Comparison of ENCODE assay signal across 8 mouse cellular contexts in genomic region chrX:71491931-71492633, GRCm38 (mm10). TPM values are rescaled to one million over a fixed set of nuclear protein-coding genes. Genes with fewer than 3 reads are reported as not detected.
A peak's percentile ranks its signal among the peaks of the same experiment; 100 is the strongest.
DNase-seq lines count a peak whose midpoint lies in the region; ATAC-seq and TF ChIP-seq lines count a peak whose summit lies in the region.

No protein-coding gene starts in this region.

- 31% methylated on average over 17 of the region's 17 CpGs for whole genome bisulfite sequencing in forebrain, embryonic 13.5 days
- 16% methylated on average over 17 of the region's 17 CpGs for WGBS in limb, embryonic 15.5 days
- 26% methylated on average over 16 of the region's 17 CpGs for WGBS in stomach, postnatal 0 days

- DNase-seq in kidney, adult 9 months, result peak; percentile 6
- no peak for DNase-seq in kidney, postnatal 36 days
- no peak for DNase-seq in stomach, postnatal 0 days (ENCODE audit: low spot score)
- no peak for DNase-seq in adrenal gland, adult 8-10 months

- ATAC-seq in activated CD4-positive, CD25-positive, alpha-beta regulatory T cell, adult 4 months, result peak; percentile 11
- no peak; the same call in 1 of the 2 replicates for ATAC-seq in forebrain, embryonic 13.5 days
- peak; percentile 74 for ATAC-seq in limb, embryonic 15.5 days (ENCODE audit: insufficient number of reproducible peaks, low FRiP score, low TSS enrichment, low read depth)
- no peak; the same call in none of the 2 replicates for ATAC-seq in stomach, postnatal 0 days (ENCODE audit: low FRiP score, low TSS enrichment)
- no peak for ATAC-seq in granulocyte monocyte progenitor cell, adult 5-6 weeks (replicated peaks; ENCODE audit: poor library complexity, severe bottlenecking)

- no peaks in the 10 kb centered on the region for H3K9me3 ChIP-seq in forebrain, embryonic 13.5 days (replicated peaks)
- no peaks in the 10 kb centered on the region for H3K9me3 ChIP-seq in limb, embryonic 15.5 days
- H3K9me3 ChIP-seq in stomach, postnatal 0 days (ENCODE audit: control insufficient read depth, low read length), result no peaks in the 10 kb centered on the region

- peak overlapping the region; percentile 85 for H3K27ac ChIP-seq in forebrain, embryonic 13.5 days
- H3K27ac ChIP-seq in limb, embryonic 15.5 days, result peak overlapping the region; percentile 89
- peak overlapping the region; percentile 88 for H3K27ac ChIP-seq in stomach, postnatal 0 days (replicated peaks)

- TF ChIP-seq CTCF in stomach, postnatal 0 days (IDR thresholded peaks at IDR 0.05; ENCODE audit: low read depth), result no peak

- peaks cover 16% of the 10 kb centered on the region for H3K4me1 ChIP-seq in forebrain, embryonic 13.5 days
- H3K4me1 ChIP-seq in limb, embryonic 15.5 days, result no peaks in the 10 kb centered on the region
- no peaks in the 10 kb centered on the region for H3K4me1 ChIP-seq in stomach, postnatal 0 days (replicated peaks; ENCODE audit: control insufficient read depth, insufficient read depth)

- no peaks in the 10 kb centered on the region for H3K36me3 ChIP-seq in forebrain, embryonic 13.5 days (ENCODE audit: poor library complexity, severe bottlenecking)
- no peaks in the 10 kb centered on the region for H3K36me3 ChIP-seq in limb, embryonic 15.5 days
- H3K36me3 ChIP-seq in stomach, postnatal 0 days (ENCODE audit: control insufficient read depth, insufficient read depth, low read length), result no peaks in the 10 kb centered on the region

- peak overlapping the region; percentile 64 for H3K4me2 ChIP-seq in forebrain, embryonic 13.5 days
- H3K4me2 ChIP-seq in limb, embryonic 15.5 days, result peak overlapping the region; percentile 64
- peak overlapping the region; percentile 61 for H3K4me2 ChIP-seq in stomach, postnatal 0 days (replicated peaks; ENCODE audit: low read depth)

- H3K4me3 ChIP-seq in forebrain, embryonic 13.5 days, result peak overlapping the region; percentile 50
- H3K4me3 ChIP-seq in limb, embryonic 15.5 days, result peak overlapping the region; percentile 54
- H3K4me3 ChIP-seq in stomach, postnatal 0 days (ENCODE audit: low read depth, low read length), result peak overlapping the region; percentile 51

- H3K27me3 ChIP-seq in forebrain, embryonic 13.5 days, result no peaks in the 10 kb centered on the region
- H3K27me3 ChIP-seq in limb, embryonic 15.5 days, result no peaks in the 10 kb centered on the region
- H3K27me3 ChIP-seq in stomach, postnatal 0 days (ENCODE audit: control insufficient read depth, insufficient read depth, low read length), result no peaks in the 10 kb centered on the region

- no peak for TF ChIP-seq EP300 in stomach, postnatal 0 days (optimal IDR thresholded peaks at IDR 0.05)

- H3K9ac ChIP-seq in forebrain, embryonic 13.5 days, result peak overlapping the region; percentile 67
- peak overlapping the region; percentile 54 for H3K9ac ChIP-seq in limb, embryonic 15.5 days
- peak overlapping the region; percentile 69 for H3K9ac ChIP-seq in stomach, postnatal 0 days (ENCODE audit: low read length)

RNA-seq across cellular contexts. Expression of gene Cd99l2, which starts 0.6 kb away (rescaled TPM):
- polyA plus RNA-seq in activated CD4-positive, CD25-positive, alpha-beta regulatory T cell, adult 4 months (2017; shearing (Covaris generic)), result 10 to 100 TPM; 18.7 to 20.0 TPM
- 43.2 and 49.0 TPM in 2 replicates for polyA plus RNA-seq in forebrain, embryonic 13.5 days (2015; fragmentation: Nextera tagmentation; extraction: Ambion mirVana)
- polyA plus RNA-seq in limb, embryonic 15.5 days (2015; fragmentation: Nextera tagmentation; extraction: Ambion mirVana), result 31.6 and 33.5 TPM in 2 replicates
- 12.2 and 13.1 TPM in 2 replicates for polyA plus RNA-seq in stomach, postnatal 0 days (2015; fragmentation: Nextera tagmentation; extraction: Ambion mirVana)
- 4.1 and 7.3 TPM in 2 replicates for total RNA-seq in granulocyte monocyte progenitor cell, adult 5-6 weeks (2014; fragmentation: Nextera tagmentation)
- 5.8 and 10.1 TPM in 2 replicates for total RNA-seq in granulocyte monocyte progenitor cell, adult 5-6 weeks (2017)
- 100 to 1,000 TPM in 3 of 4 experiments, 10 to 100 TPM in 1; 98.3 to 127 (median 119) TPM for total RNA-seq in adrenal gland, adult 8-10 months (2022)

Comparison
In these comparisons a context has a peak if more than half of its experiments do, and no peak if none do; other contexts are left out.
1. ATAC-seq: peak in activated CD4-positive, CD25-positive, alpha-beta regulatory T cell, adult 4 months (single experiment) and limb, embryonic 15.5 days (single experiment); none in forebrain, embryonic 13.5 days (single experiment), stomach, postnatal 0 days (single experiment) and granulocyte monocyte progenitor cell, adult 5-6 weeks (single experiment).
2. Peak in every context shown above with its lines, with median percentiles within 50 percentile points of each other: H3K27ac ChIP-seq, H3K4me2 ChIP-seq, H3K4me3 ChIP-seq and H3K9ac ChIP-seq.